Mouse (Mus musculus) layer of hippocampus, postnatal 36 days (tissue): ENCODE measurements around the gene Krtap3-3. TPM values are rescaled to one million over a fixed set of nuclear protein-coding genes. Genes with fewer than 3 reads are reported as not detected.

Source experiments
- total RNA-seq, 2 experiments: library from RNA; stranded (reverse); gene quantifications; 2 replicates each; pipeline ENCODE4 v1.2.3; 2021

Gene Krtap3-3
- total RNA-seq, 2 experiments from 2014 or later, result not detected

Other genes with a start within 250 kb of the Krtap3-3 start
- gene Krt25, start 227.9 kb downstream of the Krtap3-3 start, total RNA-seq, result not detected
- not detected for gene Krt26, start 212.9 kb downstream of the Krtap3-3 start, total RNA-seq
- gene Krt27, start 199.8 kb downstream of the Krtap3-3 start, total RNA-seq, result not detected
- gene Krt28, start 176.0 kb downstream of the Krtap3-3 start, total RNA-seq, result under 1 TPM; 0.27 to 0.30 TPM
- 10 to 100 TPM; 15.3 to 17.5 TPM for gene Krt10, start 161.5 kb downstream of the Krtap3-3 start, total RNA-seq
- gene Krt12, start 128.6 kb downstream of the Krtap3-3 start, total RNA-seq, result under 1 TPM; 0.61 to 0.97 TPM
- not detected for gene Krt20, start 112.7 kb downstream of the Krtap3-3 start, total RNA-seq
- not detected for gene Krt23, start 57.7 kb downstream of the Krtap3-3 start, total RNA-seq
- gene Krt39, start 29.5 kb downstream of the Krtap3-3 start, total RNA-seq, result not detected
- not detected for gene Krt40, start 7.7 kb downstream of the Krtap3-3 start, total RNA-seq
- not detected for gene Krtap3-2, start 6.0 kb upstream of the Krtap3-3 start, total RNA-seq
- gene Gm11939, start 8.6 kb upstream of the Krtap3-3 start, total RNA-seq, result not detected
- not detected for gene Krtap3-1, start 15.8 kb upstream of the Krtap3-3 start, total RNA-seq
- gene Krtap1-5, start 30.2 kb upstream of the Krtap3-3 start, total RNA-seq, result not detected
- not detected for gene Krtap1-4, start 32.8 kb upstream of the Krtap3-3 start, total RNA-seq
- not detected for gene Krtap1-3, start 40.5 kb upstream of the Krtap3-3 start, total RNA-seq
- gene Krtap9-3, start 47.2 kb upstream of the Krtap3-3 start, total RNA-seq, result not detected
- gene Gm11938, start 52.4 kb upstream of the Krtap3-3 start, total RNA-seq, result not detected
- gene Gm11937, start 59.3 kb upstream of the Krtap3-3 start, total RNA-seq, result not detected
- gene Krtap2-4, start 64.0 kb upstream of the Krtap3-3 start, total RNA-seq, result not detected
- not detected for gene Gm11562, start 69.6 kb upstream of the Krtap3-3 start, total RNA-seq
- gene Krtap4-1, start 77.4 kb upstream of the Krtap3-3 start, total RNA-seq, result not detected
- gene Krtap4-2, start 84.2 kb upstream of the Krtap3-3 start, total RNA-seq, result not detected
- not detected for gene Krtap4-7, start 93.2 kb upstream of the Krtap3-3 start, total RNA-seq
- gene Gm11555, start 99.4 kb upstream of the Krtap3-3 start, total RNA-seq, result not detected
- not detected for gene Gm11563, start 108.1 kb upstream of the Krtap3-3 start, total RNA-seq
- not detected for gene Krtap4-6, start 115.1 kb upstream of the Krtap3-3 start, total RNA-seq
- not detected for gene Gm14190, start 139.9 kb upstream of the Krtap3-3 start, total RNA-seq
- gene Gm14180, start 183.4 kb upstream of the Krtap3-3 start, total RNA-seq, result not detected
- not detected for gene Gm11595, start 222.0 kb upstream of the Krtap3-3 start, total RNA-seq
- gene Krtap4-8, start 229.8 kb upstream of the Krtap3-3 start, total RNA-seq, result not detected
- not detected for gene Krtap4-9, start 234.3 kb upstream of the Krtap3-3 start, total RNA-seq
- not detected for gene Gm11596, start 242.6 kb upstream of the Krtap3-3 start, total RNA-seq
- gene Gm11569, start 248.1 kb upstream of the Krtap3-3 start, total RNA-seq, result not detected